In genomic region chr13:24830756-24831352, GRCm38 (mm10) we compare ENCODE assay signal across 8 mouse cellular contexts. TPM values are rescaled to one million over a fixed set of nuclear protein-coding genes. Genes with fewer than 3 reads are reported as not detected.
DNase-seq lines count a peak whose midpoint lies in the region; ATAC-seq and TF ChIP-seq lines count a peak whose summit lies in the region.

No protein-coding gene starts in this region.

- in situ Hi-C loops in ES-E14 (cut with MboI; ENCODE audit: low sequenced_read_pairs in 2 of 2, unreplicated experiment in 2 of 2), result no loop called here

- intact Hi-C loops in heart, adult 2 months (cut with DNase I), result loop anchor here (1.0 to 2.0 kb wide), 2 partner anchors 30 to 70 kb away; partner anchors contain the start of genes BC005537 and Gmnn
- intact Hi-C loops in heart, postnatal 36 days (cut with DNase I), result loop anchor here (5.0 to 10.0 kb wide), 4 partner anchors 69 to 191 kb away; partner anchors contain the start of genes Gmnn and Mrs2

- WGBS in heart, adult 2 months, result 1% methylated on average over 20 of the region's 20 CpGs
- WGBS in forebrain, embryonic 12.5 days, result 3% methylated on average over 20 of the region's 20 CpGs
- 2% methylated on average over 20 of the region's 20 CpGs for WGBS in limb, embryonic 13.5 days
- WGBS in neural tube, embryonic 11.5 days, result 5% methylated on average over 20 of the region's 20 CpGs

- no peak for DNase-seq in heart, adult 2 months
- DNase-seq in heart, postnatal 36 days, result no peak
- no peak for DNase-seq in ES-E14 (ENCODE audit: low read depth, low spot score)
- no peak for DNase-seq in neural tube, embryonic 11.5 days (ENCODE audit: low spot score)
- DNase-seq in left cerebral cortex, adult 11 months (ENCODE audit: low spot score), result no peak
- DNase-seq in frontal cortex, postnatal 10 days (ENCODE audit: low spot score in 2 of 2), result no peak

- peak overlapping the region; percentile 93 for H3K4me3 ChIP-seq in heart, adult 2 months
- H3K4me3 ChIP-seq in ES-E14 (ENCODE audit: insufficient read depth in 1 of 2, low read depth in 1 of 2, low read length in 2 of 2, poor library complexity in 1 of 2, severe bottlenecking in 1 of 2), result peak overlapping the region; percentile 73 to 74
- H3K4me3 ChIP-seq in forebrain, embryonic 12.5 days (replicated peaks), result peak overlapping the region; percentile 90
- H3K4me3 ChIP-seq in limb, embryonic 13.5 days, result peak overlapping the region; percentile 96
- H3K4me3 ChIP-seq in neural tube, embryonic 11.5 days (ENCODE audit: low read depth, low read length), result peak overlapping the region; percentile 91

- H3K79me2 ChIP-seq in heart, adult 2 months (replicated peaks; ENCODE audit: control insufficient read depth, insufficient read depth, low read length), result 0 out of 2 replicates have a peak, but pooled peaks cover 2% of the 10 kb centered on the region

- ATAC-seq in forebrain, embryonic 12.5 days (ENCODE audit: low FRiP score), result no peak
- no peak for ATAC-seq in limb, embryonic 13.5 days (ENCODE audit: low FRiP score, low read depth)
- no peak for ATAC-seq in neural tube, embryonic 11.5 days (ENCODE audit: insufficient read depth, low FRiP score, low TSS enrichment)

- H3K9me3 ChIP-seq in ES-E14 (ENCODE audit: control insufficient read depth, insufficient read depth, low read depth, low read length), result no peaks in the 10 kb centered on the region
- no peaks in the 10 kb centered on the region for H3K9me3 ChIP-seq in forebrain, embryonic 12.5 days
- H3K9me3 ChIP-seq in limb, embryonic 13.5 days, result no peaks in the 10 kb centered on the region
- no peaks in the 10 kb centered on the region for H3K9me3 ChIP-seq in neural tube, embryonic 11.5 days (ENCODE audit: control insufficient read depth, low read length)

- H3K27me3 ChIP-seq in heart, adult 2 months (ENCODE audit: control insufficient read depth, insufficient read depth, low read length), result no peaks in the 10 kb centered on the region
- H3K27me3 ChIP-seq in forebrain, embryonic 12.5 days, result no peaks in the 10 kb centered on the region
- H3K27me3 ChIP-seq in limb, embryonic 13.5 days, result no peaks in the 10 kb centered on the region
- no peaks in the 10 kb centered on the region for H3K27me3 ChIP-seq in neural tube, embryonic 11.5 days (ENCODE audit: control insufficient read depth, insufficient read depth, low read length)

- peaks cover 8% of the 10 kb centered on the region for H3K4me1 ChIP-seq in heart, adult 2 months (ENCODE audit: control insufficient read depth, insufficient read depth, low read length)
- H3K4me1 ChIP-seq in ES-E14 (ENCODE audit: control insufficient read depth in 2 of 2, insufficient read depth in 2 of 2, low read length in 2 of 2, poor library complexity in 1 of 2), result peaks cover 0 to 3% of the 10 kb centered on the region in 2 experiments; a peak in 2 of 4 replicates
- H3K4me1 ChIP-seq in forebrain, embryonic 12.5 days, result peaks cover 25% of the 10 kb centered on the region
- peaks cover 28% of the 10 kb centered on the region for H3K4me1 ChIP-seq in limb, embryonic 13.5 days
- peaks cover 8% of the 10 kb centered on the region; the same call in 1 of the 2 replicates for H3K4me1 ChIP-seq in neural tube, embryonic 11.5 days (ENCODE audit: control insufficient read depth, insufficient read depth, low read length)

- TF ChIP-seq EP300 in heart, adult 2 months (IDR thresholded peaks at IDR 0.05; ENCODE audit: insufficient read depth, low read depth, low read length), result no peak

- peak overlapping the region; percentile 92 for H3K27ac ChIP-seq in heart, adult 2 months
- H3K27ac ChIP-seq in ES-E14 (ENCODE audit: insufficient read depth, low read depth, low read length, poor library complexity, severe bottlenecking), result no peak overlapping the region
- peak overlapping the region; percentile 91 for H3K27ac ChIP-seq in forebrain, embryonic 12.5 days
- peak overlapping the region; percentile 63 for H3K27ac ChIP-seq in limb, embryonic 13.5 days
- H3K27ac ChIP-seq in neural tube, embryonic 11.5 days (ENCODE audit: low read depth, low read length), result no peak overlapping the region; the same call in 1 of the 2 replicates

- peaks cover 8% of the 10 kb centered on the region for H3K36me3 ChIP-seq in heart, adult 2 months (ENCODE audit: control insufficient read depth, insufficient read depth, low read length)
- H3K36me3 ChIP-seq in ES-E14 (ENCODE audit: control insufficient read depth, insufficient read depth, low read length, poor library complexity, severe bottlenecking), result no peaks in the 10 kb centered on the region; the same call in 1 of the 2 replicates
- H3K36me3 ChIP-seq in forebrain, embryonic 12.5 days (replicated peaks), result no peaks in the 10 kb centered on the region
- H3K36me3 ChIP-seq in limb, embryonic 13.5 days, result peaks cover 3% of the 10 kb centered on the region; the same call in 1 of the 2 replicates
- no peaks in the 10 kb centered on the region for H3K36me3 ChIP-seq in neural tube, embryonic 11.5 days (ENCODE audit: control insufficient read depth, insufficient read depth, low read length)

- peak overlapping the region; percentile 73 for H3K9ac ChIP-seq in heart, adult 2 months (ENCODE audit: low read depth, low read length)
- peak overlapping the region; percentile 83 for H3K9ac ChIP-seq in ES-E14 (ENCODE audit: insufficient read depth, low read depth, low read length, poor library complexity, severe bottlenecking)
- peak overlapping the region; percentile 94 for H3K9ac ChIP-seq in forebrain, embryonic 12.5 days
- H3K9ac ChIP-seq in limb, embryonic 13.5 days, result peak overlapping the region; percentile 95
- H3K9ac ChIP-seq in neural tube, embryonic 11.5 days (ENCODE audit: low read length), result peak overlapping the region; percentile 66

- peak overlapping the region; percentile 71 for H3K4me2 ChIP-seq in forebrain, embryonic 12.5 days
- H3K4me2 ChIP-seq in limb, embryonic 13.5 days (replicated peaks), result peak overlapping the region; percentile 72
- peak overlapping the region; percentile 67 for H3K4me2 ChIP-seq in neural tube, embryonic 11.5 days (ENCODE audit: low read depth)

- no peak for TF ChIP-seq POLR2A in heart, adult 2 months (IDR thresholded peaks at IDR 0.05; ENCODE audit: insufficient read depth, low read depth, low read length)

- TF ChIP-seq CTCF in heart, adult 2 months (IDR thresholded peaks at IDR 0.05), result no peak

TF ChIP-seq in ES-E14, 5 proteins besides CTCF, POLR2A, EP300 and RAD21:
- no peak for TF ChIP-seq HCFC1 (IDR thresholded peaks at IDR 0.05; ENCODE audit: borderline replicate concordance, insufficient read depth, low read length)
- no peak for TF ChIP-seq ZC3H11A (IDR thresholded peaks at IDR 0.05; ENCODE audit: borderline replicate concordance, low read depth, low read length)
- TF ChIP-seq MAFK (IDR thresholded peaks at IDR 0.05; ENCODE audit: insufficient read depth, low read depth, low read length), result no peak
- no peak for TF ChIP-seq ZNF384 (IDR thresholded peaks at IDR 0.05; ENCODE audit: low read depth, low read length)
- TF ChIP-seq CHD2 (IDR thresholded peaks at IDR 0.05; ENCODE audit: low read depth, low read length), result no peak

RNA-seq across cellular contexts. Expression of gene Acot13, which starts 0.5 kb away (rescaled TPM):
- 100 to 1,000 TPM; 383 to 456 TPM for total RNA-seq in heart, adult 2 months (2021)
- 365 and 457 TPM in 2 replicates for polyA plus RNA-seq in heart, adult 2 months (2012; rRNA removed)
- total RNA-seq in heart, postnatal 36 days (2021), result 100 to 1,000 TPM; 418 to 460 TPM
- total RNA-seq in ES-E14 (2012; rRNA removed), result 13.8 and 18.3 TPM in 2 replicates
- 57.4 and 57.8 TPM in 2 replicates for polyA plus RNA-seq in forebrain, embryonic 12.5 days (2016; fragmentation: Nextera tagmentation; extraction: Ambion mirVana)
- polyA plus RNA-seq in limb, embryonic 13.5 days (2015; fragmentation: Nextera tagmentation; extraction: Ambion mirVana), result 64.2 and 66.8 TPM in 2 replicates
- polyA plus RNA-seq in neural tube, embryonic 11.5 days (2014; fragmentation: Nextera tagmentation; extraction: Ambion mirVana), result 48.5 and 55.1 TPM in 2 replicates

RNA-seq across cellular contexts. Expression of gene Tdp2, which starts 0.6 kb away (rescaled TPM):
- total RNA-seq in heart, adult 2 months (2021), result 10 to 100 TPM; 12.0 to 13.1 TPM
- polyA plus RNA-seq in heart, adult 2 months (2012; rRNA removed), result 8.0 and 14.5 TPM in 2 replicates
- total RNA-seq in heart, postnatal 36 days (2021), result 10 to 100 TPM; 14.6 to 17.0 TPM
- 45.7 and 52.7 TPM in 2 replicates for total RNA-seq in ES-E14 (2012; rRNA removed)
- 70.3 and 75.0 TPM in 2 replicates for polyA plus RNA-seq in forebrain, embryonic 12.5 days (2016; fragmentation: Nextera tagmentation; extraction: Ambion mirVana)
- 53.8 and 55.2 TPM in 2 replicates for polyA plus RNA-seq in limb, embryonic 13.5 days (2015; fragmentation: Nextera tagmentation; extraction: Ambion mirVana)
- polyA plus RNA-seq in neural tube, embryonic 11.5 days (2014; fragmentation: Nextera tagmentation; extraction: Ambion mirVana), result 62.8 and 66.7 TPM in 2 replicates

RNA-seq across cellular contexts. Expression of gene D130043K22Rik, which starts 14.1 kb away (rescaled TPM):
- total RNA-seq in heart, adult 2 months (2021), result under 1 TPM in 1 of 2 experiments, not detected in 1; 0.05 TPM
- 0.04 TPM in 1 of 2 replicates, not detected in the other for polyA plus RNA-seq in heart, adult 2 months (2012; rRNA removed)
- not detected for total RNA-seq in heart, postnatal 36 days (2021)
- total RNA-seq in ES-E14 (2012; rRNA removed), result 0.31 and 0.79 TPM in 2 replicates
- 1.1 and 1.6 TPM in 2 replicates for polyA plus RNA-seq in forebrain, embryonic 12.5 days (2016; fragmentation: Nextera tagmentation; extraction: Ambion mirVana)
- polyA plus RNA-seq in limb, embryonic 13.5 days (2015; fragmentation: Nextera tagmentation; extraction: Ambion mirVana), result 0.06 and 0.08 TPM in 2 replicates
- 0.53 and 1.2 TPM in 2 replicates for polyA plus RNA-seq in neural tube, embryonic 11.5 days (2014; fragmentation: Nextera tagmentation; extraction: Ambion mirVana)

RNA-seq across cellular contexts. Expression of gene BC005537, which starts 29.4 kb away (rescaled TPM):
- total RNA-seq in heart, adult 2 months (2021), result 100 to 1,000 TPM; 111 to 126 TPM
- 30.7 and 50.1 TPM in 2 replicates for polyA plus RNA-seq in heart, adult 2 months (2012; rRNA removed)
- total RNA-seq in heart, postnatal 36 days (2021), result 100 to 1,000 TPM; 136 to 147 TPM
- total RNA-seq in ES-E14 (2012; rRNA removed), result 30.2 and 37.9 TPM in 2 replicates
- 20.9 and 22.3 TPM in 2 replicates for polyA plus RNA-seq in forebrain, embryonic 12.5 days (2016; fragmentation: Nextera tagmentation; extraction: Ambion mirVana)
- 16.0 and 16.9 TPM in 2 replicates for polyA plus RNA-seq in limb, embryonic 13.5 days (2015; fragmentation: Nextera tagmentation; extraction: Ambion mirVana)
- 18.8 and 22.0 TPM in 2 replicates for polyA plus RNA-seq in neural tube, embryonic 11.5 days (2014; fragmentation: Nextera tagmentation; extraction: Ambion mirVana)

Comparison
In these comparisons a context has a peak if more than half of its experiments do, and no peak if none do; other contexts are left out.
1. H3K27ac ChIP-seq: peak in heart, adult 2 months (single experiment), forebrain, embryonic 12.5 days (single experiment) and limb, embryonic 13.5 days (single experiment); none in ES-E14 (single experiment) and neural tube, embryonic 11.5 days (single experiment).
2. Peak in every context shown above with its lines, with median percentiles within 50 percentile points of each other: H3K4me3 ChIP-seq, H3K9ac ChIP-seq and H3K4me2 ChIP-seq.